Mouse (Mus musculus) testis, postnatal 10 days (tissue): ENCODE measurements around the gene Pigu.

Experiments used
- DNase-seq: peaks from one replicate; pipeline ENCODE4 v3.0.0; 2021; ENCODE audit warnings: low spot score

The Pigu gene

DNA sequence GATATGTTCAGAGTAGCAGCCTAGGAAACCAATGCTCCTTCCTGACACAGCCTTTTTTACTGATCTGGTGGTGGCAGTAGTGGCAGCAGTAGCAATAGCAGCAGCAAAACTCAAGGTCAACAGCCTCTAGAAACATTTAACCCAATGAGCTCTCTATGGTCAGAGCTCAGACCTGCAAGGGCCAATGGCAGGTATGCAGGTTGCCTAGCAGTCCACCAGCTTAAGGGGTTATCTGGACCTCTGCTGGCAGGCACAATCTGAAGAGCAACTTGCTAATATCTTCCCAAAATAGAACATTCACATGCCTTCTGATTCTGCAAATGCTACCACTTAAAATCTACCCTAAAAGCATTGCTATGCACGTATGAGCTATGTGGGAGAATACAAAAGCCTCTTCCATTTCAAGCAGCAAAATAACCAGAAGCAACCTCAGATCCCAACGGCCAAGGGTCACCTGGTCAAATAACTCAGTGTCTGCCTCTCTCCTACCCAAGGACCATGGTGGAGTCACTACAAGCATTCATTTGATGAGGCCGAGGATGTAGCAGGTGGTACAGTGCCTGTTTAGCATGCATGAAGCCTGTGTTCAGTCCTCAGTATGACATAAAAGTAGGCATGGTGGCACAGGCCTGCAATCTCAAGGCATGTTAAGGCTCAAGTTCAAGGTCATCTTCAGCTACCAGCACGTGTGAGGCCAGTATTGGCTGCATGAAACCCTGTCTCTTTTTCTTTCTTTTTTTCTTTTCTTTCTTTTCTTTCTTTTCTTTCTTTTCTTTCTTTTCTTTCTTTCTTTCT lies 69.6 kb downstream of the Pigu start:
- DNase-seq = no peak

DNA sequence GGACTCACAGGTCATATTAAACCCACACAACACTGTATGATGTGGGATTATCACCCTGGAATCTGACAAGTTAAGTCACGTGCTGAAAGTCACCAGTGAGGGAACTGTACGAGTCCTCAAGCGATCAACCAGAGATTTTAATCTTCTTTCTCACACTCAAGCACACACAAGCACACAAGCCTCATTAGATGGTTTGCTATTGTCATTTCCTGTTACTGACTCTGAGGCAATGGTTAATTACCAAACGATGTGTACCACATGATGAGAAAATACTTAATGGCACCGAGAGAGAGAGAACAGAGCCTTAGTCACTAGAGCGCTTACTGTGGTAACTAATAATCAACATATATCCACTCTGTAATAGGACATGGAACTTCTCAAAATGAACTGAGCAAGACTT lies 71.5 kb downstream of the Pigu start:
- no peak for DNase-seq

DNA sequence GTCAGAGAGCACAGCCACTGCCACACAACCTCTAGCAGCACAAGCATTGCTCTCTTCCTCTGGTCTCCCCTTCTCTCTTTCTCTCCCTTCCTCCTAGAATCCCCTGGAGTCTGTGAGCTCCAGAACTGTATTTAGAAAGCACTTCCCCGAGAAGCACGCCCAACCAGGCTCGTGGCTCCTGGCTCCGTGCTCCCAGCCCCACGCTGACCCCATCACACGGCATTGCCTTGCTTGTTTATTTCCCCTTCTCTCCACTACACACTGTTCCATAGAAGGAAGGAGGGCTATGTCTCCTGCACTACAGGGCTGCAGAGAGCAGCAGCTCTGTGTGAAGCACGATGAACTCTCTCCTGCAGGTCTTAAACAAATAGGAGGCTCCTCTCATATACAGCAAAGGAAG lies 72.6 kb downstream of the Pigu start:
- DNase-seq = no peak

DNA sequence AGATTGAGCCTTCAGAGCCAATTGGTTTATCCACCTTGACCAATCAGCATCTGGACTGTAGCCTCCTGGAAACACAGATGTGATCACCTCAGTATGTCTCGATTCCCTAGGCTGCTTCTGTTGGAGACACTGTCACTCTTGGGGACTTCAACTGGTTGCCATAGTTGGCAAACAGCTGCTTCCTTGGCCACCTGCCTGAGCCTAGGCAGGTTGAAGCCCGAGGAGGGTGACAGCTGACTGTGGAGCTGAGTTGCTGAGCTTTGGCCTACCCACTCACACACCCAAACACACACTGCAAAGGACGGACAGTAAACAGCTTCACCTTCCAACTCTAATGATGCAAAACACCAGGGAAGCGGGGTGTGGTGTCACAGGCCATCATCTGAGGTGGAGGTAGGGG lies 73.4 kb downstream of the Pigu start:
- DNase-seq = no peak

- DNase-seq = no peak
Measured at GRCm38 (mm10) chr2:155280116-155280515, 77.1 kb downstream of the Pigu start.

GRCm38 (mm10) chr2:155279163-155279562 lies 78.1 kb downstream of the Pigu start:
- no peak for DNase-seq

DNA sequence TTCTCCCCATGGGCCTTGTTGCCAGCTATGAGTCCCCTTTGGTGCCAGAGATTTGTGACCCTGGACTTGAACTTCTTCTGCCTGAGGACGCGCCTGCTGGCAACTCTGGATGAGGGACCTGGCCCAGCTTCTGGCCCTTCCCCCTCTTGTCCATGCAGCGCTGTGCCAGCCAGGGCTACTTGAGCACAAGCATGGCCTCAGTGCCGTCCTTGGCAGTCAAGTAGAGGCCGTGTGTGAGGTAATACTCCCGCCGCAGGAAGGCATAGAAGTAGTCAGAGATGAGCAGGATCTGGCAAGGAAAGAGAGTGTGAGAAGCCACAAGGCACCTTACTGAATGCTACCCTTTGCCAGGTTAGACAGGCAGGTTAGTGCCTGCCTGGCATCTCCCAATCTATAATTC lies 78.9 kb downstream of the Pigu start:
- no peak for DNase-seq

DNA sequence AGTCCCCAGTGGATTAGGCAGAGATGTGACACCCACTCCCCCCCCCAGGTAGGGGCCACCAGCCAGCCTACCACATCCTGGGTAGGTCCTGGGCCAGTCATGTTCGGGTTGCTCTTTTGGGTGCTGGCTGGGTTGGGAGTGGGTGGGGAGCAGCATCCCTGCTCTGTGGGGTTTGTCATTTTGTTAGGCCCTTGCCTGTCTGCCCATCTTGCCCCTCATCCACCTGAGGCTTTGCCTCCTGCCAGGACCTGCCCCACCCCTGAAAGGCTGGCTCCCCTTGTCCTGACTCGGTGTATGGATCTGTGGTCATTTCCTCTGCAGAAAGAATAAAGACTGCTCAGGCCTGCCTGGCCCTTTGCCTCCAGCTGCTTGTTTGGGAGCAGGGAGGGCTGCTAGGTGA lies 79.5 kb downstream of the Pigu start:
- no peak for DNase-seq

DNA sequence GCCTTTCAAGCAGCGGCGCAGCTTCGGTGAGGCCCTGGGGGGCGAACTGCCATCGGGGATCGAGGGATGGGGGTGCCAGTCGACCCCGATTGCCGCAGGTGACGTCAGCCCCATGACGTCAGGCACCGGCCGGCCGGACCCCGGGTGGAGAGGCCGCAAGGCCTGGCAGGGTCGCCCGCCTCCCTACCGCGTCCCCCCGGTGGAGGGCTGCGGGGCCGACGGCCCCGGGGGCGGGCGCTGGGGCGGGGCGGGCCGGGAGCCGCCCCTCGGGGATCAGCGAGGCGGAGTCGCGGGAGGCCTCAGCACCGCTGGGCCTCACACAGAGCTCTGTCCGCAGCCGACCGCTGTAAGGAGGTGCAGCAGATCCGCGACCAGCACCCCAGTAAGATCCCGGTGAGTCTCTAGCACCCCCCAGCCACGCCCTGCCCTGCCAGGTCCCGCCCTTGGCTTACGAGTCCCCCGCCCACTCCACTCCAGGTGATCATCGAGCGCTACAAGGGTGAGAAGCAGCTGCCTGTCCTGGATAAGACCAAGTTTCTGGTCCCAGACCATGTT lies 80.5 kb downstream of the Pigu start:
- DNase-seq = peak; percentile 80

DNA sequence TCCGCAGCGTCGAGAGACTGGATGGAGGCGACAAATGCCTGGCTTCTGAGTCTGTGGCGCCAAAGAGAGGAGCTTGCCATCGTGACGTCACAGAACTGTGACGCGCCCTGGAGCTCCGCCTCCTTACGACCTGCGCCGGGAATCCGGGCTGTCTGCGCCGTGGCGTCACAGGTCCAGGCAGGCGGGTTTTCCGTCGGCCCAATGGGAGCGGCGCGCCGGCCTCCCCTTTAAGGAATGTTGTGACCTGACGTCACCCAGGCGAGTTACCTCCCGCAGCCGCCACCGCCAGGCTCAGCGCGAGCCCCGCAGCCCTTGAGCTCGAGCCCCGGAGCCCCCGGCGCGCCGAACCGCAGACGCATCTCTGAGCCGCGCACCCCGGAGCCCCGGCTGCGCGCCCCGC lies 81.0 kb downstream of the Pigu start, which contains the start of gene Map1lc3a:
Map1lc3a (plus strand) TSS at position 103 of the 400 bp plus-strand sequence.
- peak; percentile 98 for DNase-seq

DNA sequence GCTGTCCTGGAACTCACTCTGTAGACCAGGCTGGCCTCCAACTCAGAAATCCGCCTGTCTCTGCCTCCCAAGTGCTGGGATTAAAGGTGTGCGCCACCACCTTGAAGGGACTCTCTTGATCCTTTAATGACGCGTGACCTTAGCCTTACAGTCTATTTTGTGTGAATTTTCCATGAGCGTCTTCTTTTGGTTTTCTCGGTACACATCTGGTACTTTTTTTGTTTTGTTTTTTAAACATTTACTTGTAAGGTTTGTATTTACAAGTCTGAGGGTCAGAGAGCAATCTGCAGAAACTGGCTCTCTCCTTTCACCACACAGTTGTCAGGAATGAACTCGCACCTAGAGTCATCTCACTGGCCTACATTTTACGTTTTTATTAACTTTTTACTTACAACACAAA lies 83.6 kb downstream of the Pigu start:
- DNase-seq = no peak

GRCm38 (mm10) chr2:155272396-155273170 lies 84.6 kb downstream of the Pigu start:
- DNase-seq = peak; percentile 34

GRCm38 (mm10) chr2:155271957-155272356 lies 85.3 kb downstream of the Pigu start:
- DNase-seq = no peak

GRCm38 (mm10) chr2:155266896-155267295 lies 90.3 kb downstream of the Pigu start:
- no peak for DNase-seq

GRCm38 (mm10) chr2:155265526-155265925 lies 91.7 kb downstream of the Pigu start:
- DNase-seq = no peak

DNA sequence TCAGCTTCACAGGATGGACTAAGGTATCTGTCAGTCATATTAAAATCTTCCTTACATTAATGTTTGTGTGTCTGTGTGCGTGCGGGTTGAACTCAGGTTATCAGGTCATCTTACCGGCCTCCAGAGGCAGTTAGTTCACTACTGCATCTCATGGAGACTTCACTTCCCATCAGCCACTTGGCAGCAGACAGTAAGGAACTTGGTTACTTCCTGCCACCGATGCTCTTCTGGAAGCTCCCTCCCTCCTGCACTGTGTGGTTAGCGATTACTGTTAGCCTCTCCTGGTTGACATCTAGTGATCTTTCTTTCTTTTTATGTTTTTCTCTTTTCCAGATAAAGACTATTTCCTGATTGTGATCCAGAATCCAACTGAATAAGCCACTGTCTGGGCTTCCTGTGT lies 107.6 kb downstream of the Pigu start:
- DNase-seq = peak; percentile 16

- peak; percentile 16 for DNase-seq
Measured at GRCm38 (mm10) chr2:155248718-155249117, 108.5 kb downstream of the Pigu start.

DNA sequence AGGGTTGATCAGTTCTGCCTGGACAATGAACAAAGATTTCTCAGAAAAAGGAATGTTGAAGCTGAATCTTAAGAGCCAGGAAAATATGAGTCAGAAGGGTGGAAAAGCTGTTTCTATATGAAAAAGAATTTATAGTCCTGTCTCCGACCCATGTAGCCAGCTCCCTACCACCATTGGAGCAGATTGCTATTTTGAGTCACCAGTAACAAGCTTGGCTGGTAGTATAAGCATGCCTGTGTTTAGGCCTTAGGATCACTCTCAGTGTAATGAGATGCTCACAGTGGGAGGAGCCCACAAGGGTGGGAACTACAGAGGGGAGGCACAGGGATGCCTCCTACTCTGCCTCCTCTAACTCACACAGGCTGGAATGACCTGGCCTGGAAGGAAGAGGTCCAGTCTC lies 109.0 kb downstream of the Pigu start:
- DNase-seq = peak; percentile 27

DNA sequence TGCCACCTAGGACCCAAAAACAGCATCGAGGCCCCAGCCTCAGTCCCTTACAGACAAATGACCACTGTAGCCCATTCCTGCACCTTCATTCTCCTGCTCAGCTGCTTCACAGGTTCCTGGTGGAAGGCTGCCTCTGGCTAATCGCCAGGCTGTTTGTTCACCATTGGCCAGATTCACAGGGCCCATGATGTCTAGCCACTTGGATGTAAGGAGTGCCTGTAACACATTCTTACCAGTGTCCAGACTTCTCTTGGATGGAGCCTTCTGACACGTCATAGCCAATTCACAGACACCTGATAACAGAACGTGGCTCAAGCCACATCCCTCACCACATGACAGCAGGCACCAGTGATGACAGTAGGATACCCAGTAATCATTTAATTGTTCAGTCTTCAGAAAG lies 111.0 kb downstream of the Pigu start:
- DNase-seq = peak; percentile 39

GRCm38 (mm10) chr2:155242296-155242855 lies 114.9 kb downstream of the Pigu start:
- peak; percentile 14 for DNase-seq

DNA sequence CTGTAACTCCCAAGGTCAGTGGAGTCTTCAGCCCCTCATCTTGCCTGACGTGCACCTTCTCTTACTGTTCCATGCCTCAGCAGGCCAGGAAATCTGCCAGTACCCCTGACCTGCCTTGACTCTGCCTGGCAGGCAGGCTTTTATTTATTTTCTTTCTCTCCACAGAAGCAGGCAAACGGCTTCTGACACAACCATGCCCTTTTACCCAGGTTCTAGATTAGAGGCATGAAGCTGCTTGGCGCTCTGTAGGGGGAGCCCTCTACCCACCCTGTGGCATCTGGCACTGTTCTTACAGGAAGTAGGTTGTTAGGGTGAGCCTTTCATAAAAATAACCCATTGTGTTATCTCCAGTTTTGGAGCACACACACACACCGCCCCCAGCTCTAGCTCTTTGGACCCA lies 116.3 kb downstream of the Pigu start:
- DNase-seq = peak; percentile 37

DNA sequence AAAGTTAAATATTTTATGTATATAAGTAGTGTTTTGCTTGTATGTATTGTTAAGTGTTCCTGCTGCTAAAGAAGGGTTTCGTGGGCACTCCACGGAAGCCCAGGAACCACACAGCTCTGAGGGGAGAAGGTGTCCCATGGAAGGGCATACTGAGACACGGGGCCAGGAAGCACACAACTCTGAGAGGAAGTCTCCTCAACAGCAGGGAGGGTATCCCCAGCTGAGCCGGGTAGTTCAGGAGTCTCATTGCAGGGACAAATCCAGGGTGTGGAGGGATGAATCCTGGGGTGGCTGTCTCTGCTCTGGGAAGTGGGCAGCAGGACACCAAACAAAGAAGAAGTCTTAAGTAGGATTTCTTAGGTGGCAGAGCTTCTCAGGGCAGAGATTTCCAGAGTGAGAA lies 120.0 kb downstream of the Pigu start:
- DNase-seq = peak; percentile 40
